Mouse (Mus musculus) kidney, postnatal 0 days (tissue): ENCODE results near the gene Pex6. TPM values are rescaled to one million over a fixed set of nuclear protein-coding genes. Genes with fewer than 3 reads are reported as not detected.
A peak's percentile ranks its signal among the peaks of the same experiment; 100 is the strongest.

Source experiments
- ATAC-seq: fragments of 200-750 bp; cut with Nextera tagmentation; replicated peaks from 2 replicates; pipeline ENCODE4 v1.8.0; 2017; ENCODE audit warnings: low read depth, moderate number of reproducible peaks, moderate TSS enrichment, moderate library complexity; ENCODE audit not compliant: low FRiP score
- DNase-seq: peaks from one replicate; pipeline ENCODE4 v3.0.0-alpha.2; 2016; ENCODE audit warnings: low spot score
- H3K27ac ChIP-seq: fragments of 300-500 bp; sonication (generic); 2 replicates; pipeline ENCODE4 v1.5.1; 2014; ENCODE audit warnings: mild to moderate bottlenecking
- H3K27me3 ChIP-seq: fragments of 300-500 bp; sonication (generic); 2 replicates; pipeline ENCODE4 v1.6.1; 2014; ENCODE audit warnings: low read length, mixed read lengths; ENCODE audit not compliant: insufficient read depth
- H3K36me3 ChIP-seq: fragments of 300-500 bp; sonication (generic); 2 replicates; pipeline ENCODE4 v1.6.1; 2014; ENCODE audit warnings: low read length, mixed read lengths; ENCODE audit not compliant: insufficient read depth
- H3K4me1 ChIP-seq: fragments of 300-500 bp; sonication (generic); replicated peaks from 2 replicates; pipeline ENCODE4 v1.6.1; 2014; ENCODE audit warnings: antibody characterized with exemption, low read length, mixed read lengths; ENCODE audit not compliant: insufficient read depth
- H3K4me2 ChIP-seq: fragments of 300-500 bp; sonication (generic); 2 replicates; pipeline ENCODE4 v1.6.1; 2014; ENCODE audit warnings: mild to moderate bottlenecking, low read length, moderate library complexity, mixed read lengths
- H3K4me3 ChIP-seq: fragments of 300-500 bp; sonication (generic); replicated peaks from 2 replicates; pipeline ENCODE4 v1.5.1; 2014; ENCODE audit warnings: low read depth, low read length
- H3K9ac ChIP-seq: fragments of 300-500 bp; sonication (generic); 2 replicates; pipeline ENCODE4 v1.6.1; 2014; ENCODE audit warnings: low read depth, low read length
- H3K9me3 ChIP-seq: fragments of 300-500 bp; sonication (generic); replicated peaks from 2 replicates; pipeline ENCODE4 v1.6.1; 2016; ENCODE audit warnings: low read length, inconsistent platforms, mixed read lengths
- CTCF ChIP-seq: IDR thresholded peaks from 2 replicates; pipeline ENCODE4 v1.5.1; 2016; ENCODE audit warnings: antibody characterized with exemption, low read depth, mild to moderate bottlenecking, moderate library complexity
- WGBS: fragments of 180-500 bp; shearing (Covaris S2); extraction: QIAGEN DNeasy Blood & Tissue Kit; methylation state at CpG from one replicate; pipeline ENCODE4 v1.1.7; 2014; 5-methylcytosine and 5-hydroxymethylcytosine counted together
- polyA plus RNA-seq: library from polyadenylated mRNA; unstranded; fragments of >200 nt; fragmentation: Nextera tagmentation; extraction: Ambion mirVana; gene quantifications from 2 replicates; pipeline ENCODE4 v1.2.1, GENCODE M21; 2015

Pex6 gene
- polyA plus RNA-seq, 1 experiment from 2014 or later: 25.6 TPM

DNA sequence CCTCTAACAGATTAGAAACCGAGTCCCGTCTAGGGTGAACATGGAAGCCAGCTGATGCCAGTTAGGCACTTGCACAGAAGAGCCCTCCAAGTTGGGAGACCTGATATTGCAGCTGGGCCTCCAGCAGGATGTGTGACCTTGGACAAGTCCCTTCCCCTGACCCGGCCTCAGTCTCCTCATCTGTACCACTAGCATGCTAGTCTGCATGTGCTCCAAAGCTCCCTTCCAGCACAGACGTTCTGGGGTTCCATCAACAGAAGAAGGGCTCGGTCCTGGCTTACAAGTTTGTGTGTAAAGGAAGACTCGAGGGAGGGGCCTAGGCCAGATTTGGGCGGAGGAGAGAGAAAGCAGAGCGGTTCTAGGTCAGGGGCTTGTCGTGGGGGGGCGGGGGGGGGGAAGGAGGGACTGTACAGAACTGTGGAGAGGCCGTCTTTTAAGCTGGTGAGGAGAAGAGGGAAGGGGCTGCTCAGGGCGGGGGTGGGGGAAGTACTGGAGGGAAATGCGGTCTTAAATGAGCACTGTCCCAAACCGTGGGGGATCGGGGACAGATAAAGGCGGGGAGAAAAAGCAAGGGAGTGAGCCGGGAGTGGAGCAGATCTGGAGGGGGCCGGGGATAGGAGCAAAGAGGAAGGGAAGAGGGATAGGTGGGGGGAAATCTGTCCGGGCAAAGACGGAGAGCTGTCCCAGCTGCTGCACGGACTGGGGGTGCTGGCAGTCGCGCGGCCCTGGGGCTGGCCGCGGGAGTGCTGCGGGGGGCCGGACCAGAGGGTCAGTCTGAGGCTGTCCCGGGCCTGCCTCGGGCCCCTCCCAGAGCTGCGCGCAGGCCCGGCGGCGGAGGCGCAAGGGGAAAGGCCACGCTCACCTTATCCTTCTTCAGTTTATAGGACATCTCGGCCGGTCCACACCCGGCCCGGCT, 7.0 kb upstream of the Pex6 start:
- H3K9ac ChIP-seq: peak overlapping the region; percentile 89
- peak overlapping the region; percentile 61 for H3K4me2 ChIP-seq
- ATAC-seq (peak; percentile 79), DNase-seq (peak; percentile 77)
- H3K27ac ChIP-seq: peak overlapping the region; percentile 92
- peak overlapping the region; percentile 82 for H3K4me3 ChIP-seq
- no peaks in the 10 kb centered on the region for H3K36me3 ChIP-seq
- 3% methylated on average over 33 of the region's 41 CpGs for WGBS
- TF ChIP-seq CTCF: no peak
- H3K4me1 ChIP-seq: peaks cover 12% of the 10 kb centered on the region; the same call in 1 of the 2 replicates
- no peaks in the 10 kb centered on the region for H3K27me3 ChIP-seq
- H3K9me3 ChIP-seq: no peaks in the 10 kb centered on the region

GRCm38 (mm10) chr17:46704887-46705835, 6.1 kb upstream of the Pex6 start, which contains the start of gene Ppp2r5d:
Gene Ppp2r5d, minus strand, starts transcription at chr17:46705111.
- DNase-seq: peak; percentile 100
- no peaks in the 10 kb centered on the region for H3K9me3 ChIP-seq
- WGBS: 2% methylated on average over 48 of the region's 48 CpGs

GRCm38 (mm10) chr17:46706375-46707089, 4.7 kb upstream of the Pex6 start:
- TF ChIP-seq CTCF: peak; percentile 9; the same call in 1 of the 2 replicates
- ATAC-seq: no peak
- Histone ChIP-seq H3K4me1 (peaks cover 12% of the 10 kb centered on the region; the same call in 1 of the 2 replicates), H3K4me2 (no peak overlapping the region), H3K27me3 (no peaks in the 10 kb centered on the region), H3K36me3 (no peaks in the 10 kb centered on the region), H3K9ac (no peak overlapping the region), H3K4me3 (no peak overlapping the region), H3K9me3 (no peaks in the 10 kb centered on the region), H3K27ac (no peak overlapping the region)
- no peak for DNase-seq
- 94% methylated on average over 14 of the region's 14 CpGs for WGBS

More at GRCm38 (mm10) chr17:46704887-46705835, 6.1 kb upstream of the Pex6 start, which contains the start of gene Ppp2r5d:
- no peaks in the 10 kb centered on the region for H3K27me3 ChIP-seq
- peak; percentile 95 for ATAC-seq
- peak within 1 kb of the TSS; percentile 89 for H3K9ac ChIP-seq
- TF ChIP-seq CTCF: no peak
- peak within 1 kb of the TSS; percentile 61 for H3K4me2 ChIP-seq
- peak within 1 kb of the TSS; percentile 92 for H3K27ac ChIP-seq
- H3K4me3 ChIP-seq: peak within 1 kb of the TSS; percentile 82
- H3K4me1 ChIP-seq: peaks cover 12% of the 10 kb centered on the region; the same call in 1 of the 2 replicates
- H3K36me3 ChIP-seq: no peaks in the 10 kb centered on the region

DNA sequence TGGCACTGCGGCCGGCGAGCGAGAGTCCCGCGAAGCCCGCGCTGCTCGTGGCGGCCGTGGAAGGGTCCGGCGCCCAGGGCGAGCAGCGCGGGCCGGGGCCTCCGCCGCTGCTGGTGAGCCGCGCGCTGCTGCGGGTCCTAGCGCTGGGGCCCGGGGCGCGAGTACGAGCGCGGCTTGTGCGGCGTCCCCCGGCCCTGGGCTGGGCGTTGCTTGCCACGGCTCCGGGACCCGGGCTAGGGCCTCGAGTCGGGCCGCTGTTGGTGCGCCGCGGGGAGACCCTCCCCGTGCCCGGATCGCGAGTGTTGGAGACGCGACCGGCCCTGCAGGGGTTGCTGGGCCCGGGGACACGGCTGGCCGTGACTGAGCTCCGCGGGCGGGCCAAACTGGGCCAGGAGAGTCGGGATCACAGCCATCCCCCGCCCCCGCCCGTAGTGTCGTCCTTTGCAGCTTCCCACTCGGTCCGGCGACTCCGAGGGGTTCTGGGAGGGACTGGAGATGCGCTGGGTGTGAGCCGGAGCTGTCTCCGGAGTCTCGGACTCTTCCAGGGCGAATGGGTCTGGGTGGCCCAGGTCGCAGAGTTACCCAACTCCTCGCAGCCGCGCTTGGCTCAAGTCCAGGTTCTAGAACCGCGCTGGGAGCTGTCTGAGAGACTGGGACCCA, 479 bp downstream of the Pex6 start:
- no peak for TF ChIP-seq CTCF
- ATAC-seq: peak; percentile 72
- peak overlapping the region; percentile 95 for H3K9ac ChIP-seq

GRCm38 (mm10) chr17:46712442-46712841, 1.2 kb downstream of the Pex6 start:
- Histone ChIP-seq H3K36me3 (peaks cover 21% of the 10 kb centered on the region), H3K27ac (no peak overlapping the region), H3K9ac (peak overlapping the region; percentile 95), H3K27me3 (no peaks in the 10 kb centered on the region), H3K9me3 (no peaks in the 10 kb centered on the region), H3K4me2 (peak overlapping the region; percentile 99), H3K4me1 (peaks cover 11% of the 10 kb centered on the region; the same call in 1 of the 2 replicates), H3K4me3 (peak overlapping the region; percentile 100)
- DNase-seq (no peak), ATAC-seq (no peak)
- no peak for TF ChIP-seq CTCF
- WGBS: 57% methylated on average over 7 of the region's 7 CpGs

More for the DNA sequence above, 479 bp downstream of the Pex6 start:
- H3K4me3 ChIP-seq: peak overlapping the region; percentile 100
- no peaks in the 10 kb centered on the region for H3K27me3 ChIP-seq
- DNase-seq: no peak
- peaks cover 11% of the 10 kb centered on the region; the same call in 1 of the 2 replicates for H3K4me1 ChIP-seq
- H3K36me3 ChIP-seq: peaks cover 17% of the 10 kb centered on the region
- H3K9me3 ChIP-seq: no peaks in the 10 kb centered on the region
- H3K27ac ChIP-seq: peak overlapping the region; percentile 86
- H3K4me2 ChIP-seq: peak overlapping the region; percentile 99
- WGBS: under 1% methylated on average over 69 of the region's 76 CpGs
